Mouse (Mus musculus) mouse embryonic stem cell (cell line): ENCODE measurements at regions not wholly inside any gene's neighbourhood (a gene's known extent, or its start where the extent isn't known, plus 50 kb on each side); places are given as distances from the start of the nearest gene placed in this dataset.

ENCODE experiments used
- in situ Hi-C, 2 experiments: fragments of 300-500 bp; cut with MboI; formaldehyde crosslinking; loops; 1 replicate in 1 of 2; 3 replicates in 1 of 2; pipeline ENCODE4 v1.14.3; 2019 to 2020; ENCODE audit warnings: low sequenced_read_pairs in 2 of 2, low pct_unique_long_range_greater_than_20kb in 1 of 2, mixed read lengths in 1 of 2; ENCODE audit not compliant: unreplicated experiment in 1 of 2

- in situ Hi-C loops: no loop called here
These were observed 183.7 kb upstream of the 4931429L15Rik start for GRCm38 (mm10) chr9:46503321-46504132.

GRCm38 (mm10) chr9:46499426-46499825, 179.6 kb upstream of the 4931429L15Rik start:
- in situ Hi-C loops: no loop called here

- in situ Hi-C loops: no loop called here
These were observed 179.1 kb upstream of the 4931429L15Rik start for GRCm38 (mm10) chr9:46498861-46499260.

- in situ Hi-C loops: no loop called here
These were observed 175.5 kb upstream of the 4931429L15Rik start for GRCm38 (mm10) chr9:46495276-46495675.

- in situ Hi-C loops: no loop called here
These were observed 163.2 kb upstream of the 4931429L15Rik start for GRCm38 (mm10) chr9:46482859-46483443.

GRCm38 (mm10) chr9:46482034-46482858, 162.5 kb upstream of the 4931429L15Rik start:
- in situ Hi-C loops: no loop called here

GRCm38 (mm10) chr9:46481491-46481890, 161.7 kb upstream of the 4931429L15Rik start:
- in situ Hi-C loops: no loop called here

- in situ Hi-C loops: no loop called here
These were observed 160.4 kb upstream of the 4931429L15Rik start for GRCm38 (mm10) chr9:46480080-46480690.

GRCm38 (mm10) chr9:46478611-46479010, 158.8 kb upstream of the 4931429L15Rik start:
- in situ Hi-C loops: no loop called here

- in situ Hi-C loops: no loop called here
These were observed 156.7 kb upstream of the 4931429L15Rik start for GRCm38 (mm10) chr9:46476516-46476915.

GRCm38 (mm10) chr9:46473681-46474080, 153.9 kb upstream of the 4931429L15Rik start:
- in situ Hi-C loops: no loop called here

- in situ Hi-C loops: no loop called here
These were observed 149.7 kb upstream of the 4931429L15Rik start for GRCm38 (mm10) chr9:46469521-46469920.

GRCm38 (mm10) chr9:46468306-46468705, 148.5 kb upstream of the 4931429L15Rik start:
- in situ Hi-C loops: no loop called here

GRCm38 (mm10) chr9:46467671-46468070, 147.9 kb upstream of the 4931429L15Rik start:
- in situ Hi-C loops: no loop called here

- in situ Hi-C loops: no loop called here
These were observed 142.9 kb upstream of the 4931429L15Rik start for GRCm38 (mm10) chr9:46462681-46463080.

- in situ Hi-C loops: no loop called here
These were observed 138.2 kb upstream of the 4931429L15Rik start for GRCm38 (mm10) chr9:46457945-46458344.

- in situ Hi-C loops: no loop called here
These were observed 135.2 kb upstream of the 4931429L15Rik start for GRCm38 (mm10) chr9:46454807-46455610.
